Mouse (Mus musculus): ENCODE data around the gene 1520401A03Rik. TPM values are rescaled to one million over a fixed set of nuclear protein-coding genes. Genes with fewer than 3 reads are reported as not detected.

1520401A03Rik gene
- total RNA-seq, 2 experiments from 2014 or later = not detected

DNA sequence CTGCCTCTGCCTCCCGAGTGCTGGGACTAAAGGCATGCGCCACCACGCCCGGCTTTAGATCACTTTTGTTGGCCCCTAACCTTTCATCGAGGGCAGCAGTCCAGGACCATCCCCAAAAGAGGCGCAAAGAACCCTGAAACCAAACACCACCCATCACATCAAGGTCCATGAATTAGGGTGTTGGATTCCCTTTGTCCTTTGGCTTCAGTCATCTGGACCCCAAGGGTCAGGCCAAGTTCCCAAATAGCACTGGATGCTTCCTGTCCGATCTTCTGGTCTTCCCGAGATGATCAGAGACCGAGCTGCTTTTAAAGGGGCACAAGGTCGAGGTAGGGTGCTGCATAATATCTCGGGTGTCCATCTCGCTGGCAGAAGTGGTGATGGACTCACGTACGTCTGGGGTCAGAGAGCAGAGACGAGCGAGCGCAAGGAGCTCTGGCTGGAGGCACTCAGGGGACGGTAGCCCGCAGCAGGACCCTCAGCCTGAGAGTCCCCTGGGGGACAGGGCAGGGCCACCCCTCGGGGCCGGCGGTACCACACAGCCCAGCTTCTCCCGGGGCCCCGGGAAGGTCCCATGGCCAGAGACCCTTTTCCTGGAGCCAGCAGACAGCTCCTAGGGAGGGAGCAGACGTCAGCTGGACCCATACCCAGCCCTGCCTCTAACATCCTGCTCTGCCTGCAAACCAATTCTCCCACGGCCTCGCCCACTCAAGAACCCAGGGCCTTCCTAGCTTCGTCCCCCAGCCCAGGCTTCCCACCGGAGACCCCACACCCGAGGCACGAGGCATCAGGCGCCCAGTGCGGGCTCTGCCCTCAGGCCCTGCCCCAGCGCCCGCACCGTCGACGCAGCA lies 19.0 kb upstream of the 1520401A03Rik start:
- no peak for TF ChIP-seq CTCF (IDR thresholded peaks at IDR 0.05)
- no peak for DNase-seq
- no peak overlapping the region for H3K27ac ChIP-seq
- intact Hi-C loops (cut with DNase I) = no loop called here
- H3K4me3 ChIP-seq = peak overlapping the region; percentile 55

DNA sequence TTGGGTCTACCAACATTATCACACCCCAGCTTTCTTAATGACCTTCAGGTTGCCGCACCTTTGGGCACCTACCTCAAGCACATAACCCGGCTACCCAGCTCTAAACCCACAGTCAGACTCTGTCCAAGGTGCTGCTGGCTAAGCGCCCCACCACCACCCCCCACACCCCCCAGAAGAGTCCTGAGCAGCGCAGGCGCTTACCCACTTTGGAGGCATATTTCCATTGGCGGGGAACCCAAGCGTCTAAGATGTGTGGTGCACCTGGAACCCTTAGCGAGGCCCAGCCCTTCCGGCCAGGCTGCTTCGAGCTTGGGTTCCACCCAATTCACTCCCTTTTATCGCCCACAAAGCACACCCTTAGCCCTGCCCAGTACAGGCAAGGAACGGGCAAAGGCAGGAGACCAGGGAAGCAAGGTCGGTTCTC lies 18.0 kb upstream of the 1520401A03Rik start, which contains the start of gene Paqr4:
Paqr4 (minus strand) TSS at position 270 of the 424 bp plus-strand sequence.
- intact Hi-C loops (cut with DNase I) = no loop called here
- Histone ChIP-seq H3K4me3 (peak within 1 kb of the TSS; percentile 86), H3K27ac (peak within 1 kb of the TSS; percentile 91)
- no peak for DNase-seq
- no peak for TF ChIP-seq CTCF (IDR thresholded peaks at IDR 0.05)

DNA sequence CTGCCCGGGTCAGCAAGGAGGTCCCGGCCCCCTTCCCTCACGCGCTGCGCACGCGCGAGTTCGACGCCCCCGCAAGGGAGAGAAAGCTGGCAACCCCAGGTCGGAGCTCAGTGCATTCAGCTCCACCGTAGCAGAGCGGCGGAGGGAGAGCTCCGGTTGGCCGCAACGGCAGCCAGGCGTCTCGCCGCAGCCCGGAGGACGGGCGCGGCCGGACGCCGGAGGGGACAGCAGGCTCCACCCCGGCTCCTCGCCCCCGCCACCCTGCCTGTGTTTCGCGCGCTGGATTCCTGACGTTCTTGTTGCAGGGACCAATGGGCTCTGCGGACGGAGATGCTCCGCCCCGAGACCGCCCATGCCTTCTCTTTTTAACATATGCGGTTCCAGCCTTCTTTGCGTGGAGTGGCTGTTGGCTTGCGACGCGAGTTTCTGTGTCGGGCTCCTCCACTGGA lies 17.6 kb upstream of the 1520401A03Rik start:
- intact Hi-C loops (cut with DNase I) = no loop called here
- Histone ChIP-seq H3K4me3 (peak overlapping the region; percentile 86), H3K27ac (peak overlapping the region; percentile 91)
- no peak for TF ChIP-seq CTCF (IDR thresholded peaks at IDR 0.05)
- peak; percentile 93 for DNase-seq

DNA sequence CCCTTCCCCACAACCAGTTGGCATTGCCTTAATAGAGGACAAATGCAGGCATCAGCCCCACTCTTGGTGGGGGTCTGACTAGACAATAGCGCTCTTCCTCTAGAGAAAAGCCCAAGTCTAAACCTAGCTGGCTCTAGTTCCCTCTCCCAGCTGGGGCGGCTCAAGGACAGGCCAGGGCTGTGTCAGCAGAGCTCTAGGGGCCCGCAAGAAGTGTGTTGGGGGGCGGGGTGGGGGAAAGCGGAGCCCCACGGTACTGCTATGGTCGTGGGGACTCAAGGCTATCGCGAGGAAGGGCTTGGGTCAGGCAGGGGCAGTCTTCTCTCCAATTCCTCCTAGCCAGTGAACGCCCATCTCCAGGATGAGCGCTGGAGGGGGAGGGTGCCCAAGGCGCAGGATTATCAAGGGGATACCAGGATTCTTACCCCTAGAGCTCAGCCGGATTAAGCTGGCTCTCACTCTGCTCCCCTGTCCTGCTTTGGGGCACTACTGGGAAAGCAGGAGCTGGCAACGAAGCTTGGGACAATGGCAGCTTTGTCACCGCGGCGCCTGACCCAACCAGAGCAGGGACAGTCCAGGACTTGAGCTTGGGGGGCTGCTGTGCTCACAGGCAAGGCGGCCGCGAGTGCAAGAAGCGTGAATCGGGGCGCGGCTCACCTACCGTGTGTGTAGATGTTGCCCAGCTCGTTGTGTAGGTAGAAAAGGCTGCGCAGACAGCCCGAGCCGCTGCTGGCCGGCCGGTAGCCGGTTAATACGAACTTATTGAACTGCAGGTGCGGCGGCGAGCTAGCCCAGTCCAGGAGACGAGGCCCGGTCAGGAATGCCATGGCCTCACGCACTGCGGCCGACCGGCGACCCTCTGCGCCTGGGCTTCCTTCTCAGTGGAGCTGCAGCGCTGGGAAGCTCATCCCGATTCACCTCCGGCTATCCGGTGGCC lies 16.9 kb upstream of the 1520401A03Rik start:
- Histone ChIP-seq H3K4me3 (peak overlapping the region; percentile 86), H3K27ac (peak overlapping the region; percentile 91)
- TF ChIP-seq CTCF (IDR thresholded peaks at IDR 0.05) = no peak
- intact Hi-C loops (cut with DNase I) = no loop called here
- no peak for DNase-seq

DNA sequence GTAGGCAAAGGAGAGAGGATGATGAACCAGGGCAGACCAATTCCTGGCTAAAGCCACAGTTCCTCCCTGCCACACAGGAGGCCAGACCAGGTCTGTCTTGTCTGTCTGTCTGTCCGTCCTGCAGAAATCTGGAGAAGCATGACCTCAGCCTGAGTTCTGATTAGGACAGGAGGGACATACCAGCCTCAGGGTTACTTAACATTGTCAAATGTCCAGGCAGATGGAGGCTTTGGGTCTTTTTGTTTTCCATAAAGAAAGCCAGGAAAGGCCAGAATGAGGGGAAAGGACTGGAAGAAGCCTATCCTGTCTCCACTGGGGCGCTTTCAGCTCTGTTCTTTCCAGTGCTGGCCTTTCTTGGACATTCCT lies 16.2 kb upstream of the 1520401A03Rik start:
- intact Hi-C loops (cut with DNase I) = no loop called here
- H3K27ac ChIP-seq = peak overlapping the region; percentile 91
- H3K4me3 ChIP-seq = peak overlapping the region; percentile 86
- DNase-seq = no peak
- no peak for TF ChIP-seq CTCF (IDR thresholded peaks at IDR 0.05)

DNA sequence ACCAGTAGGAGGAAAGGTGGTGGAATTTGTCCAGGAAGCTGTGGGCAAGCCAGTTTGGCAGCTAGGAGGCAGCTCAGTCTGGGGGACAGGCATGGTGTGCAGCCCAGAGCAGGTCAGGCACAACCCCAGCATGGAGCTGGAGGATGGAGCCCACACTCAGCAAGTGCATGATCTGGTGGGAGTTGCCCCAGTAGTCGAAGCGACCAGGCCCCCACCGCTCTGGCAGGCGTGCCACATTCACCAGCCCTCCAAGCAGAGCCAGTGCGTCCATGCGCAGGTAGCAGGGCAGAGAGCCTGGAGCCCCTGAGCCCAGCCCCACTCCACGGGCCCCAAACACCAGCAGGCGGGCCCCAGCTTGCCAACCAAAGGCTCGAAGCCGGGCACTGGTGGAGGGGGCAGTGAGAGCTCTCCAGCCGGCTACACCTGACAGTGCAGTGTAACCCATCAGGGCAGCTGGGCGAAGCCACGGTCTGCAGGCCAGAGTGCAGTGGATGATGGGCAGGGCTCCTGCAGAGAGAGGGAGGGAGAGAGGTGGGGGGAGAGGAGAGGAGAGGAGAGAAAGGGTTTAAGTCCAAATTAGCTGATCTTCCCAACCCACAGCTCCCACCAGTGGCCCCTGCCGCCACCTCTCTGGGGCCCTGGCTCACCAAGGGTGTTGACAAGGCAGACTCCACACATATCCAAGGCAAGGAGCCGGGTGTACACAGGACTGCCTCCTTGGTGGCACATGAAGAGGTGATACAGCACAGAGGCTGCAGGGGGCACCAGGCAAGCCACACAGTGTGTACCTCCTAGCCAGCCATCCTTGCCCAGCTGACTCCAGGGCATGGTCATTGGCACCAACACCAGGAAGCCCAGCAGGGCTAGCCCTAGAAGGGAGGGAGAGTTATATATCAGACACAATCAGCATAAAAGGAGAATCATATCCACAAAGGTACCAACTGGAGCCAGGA lies 15.2 kb upstream of the 1520401A03Rik start:
- no peak overlapping the region for H3K4me3 ChIP-seq
- DNase-seq = no peak
- H3K27ac ChIP-seq = no peak overlapping the region
- intact Hi-C loops (cut with DNase I) = no loop called here
- TF ChIP-seq CTCF (IDR thresholded peaks at IDR 0.05) = no peak

DNA sequence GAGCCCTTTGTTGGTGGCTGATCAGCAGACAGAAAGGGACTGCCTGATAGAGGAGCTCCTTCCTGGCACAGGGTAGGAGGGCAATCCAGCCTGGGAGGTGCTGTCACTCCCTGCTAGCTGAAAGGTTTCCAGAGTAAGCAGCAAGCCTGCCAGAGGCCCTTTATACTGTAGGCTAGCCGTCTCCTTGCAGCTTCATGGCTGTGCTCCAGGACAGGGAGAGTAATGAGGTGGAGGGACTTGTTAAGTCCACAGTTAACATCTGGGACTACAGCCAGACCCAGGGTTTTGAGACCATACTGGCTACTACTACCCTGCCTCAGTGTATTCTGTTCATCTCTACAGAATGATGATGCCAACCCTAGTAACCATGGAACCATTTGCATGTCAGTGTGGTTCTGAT lies 11.8 kb upstream of the 1520401A03Rik start:
- no peak for TF ChIP-seq CTCF (IDR thresholded peaks at IDR 0.05)
- intact Hi-C loops (cut with DNase I) = no loop called here
- no peak overlapping the region for H3K4me3 ChIP-seq

DNA sequence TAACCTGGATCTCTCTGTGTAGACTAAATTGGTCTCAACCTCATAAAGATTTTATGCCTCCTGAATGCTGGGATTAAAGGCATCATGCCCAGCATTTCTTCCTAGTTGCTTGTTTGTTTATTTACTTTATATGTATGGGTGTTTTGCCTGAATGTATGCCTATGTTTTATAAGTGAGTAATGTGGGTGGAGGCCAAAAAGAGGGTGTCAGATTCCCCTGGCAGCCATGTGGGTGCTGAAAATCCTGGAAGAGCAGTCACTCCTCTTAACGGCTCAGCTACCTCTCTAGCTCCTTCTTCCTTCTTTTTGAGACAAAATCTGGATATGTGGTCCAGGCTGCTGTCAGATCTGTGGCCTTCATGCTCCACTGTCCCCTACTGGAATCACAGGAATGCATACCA lies 7.9 kb upstream of the 1520401A03Rik start:
- no peak for TF ChIP-seq CTCF (IDR thresholded peaks at IDR 0.05)
- no peak overlapping the region for H3K4me3 ChIP-seq
- no peak for DNase-seq
- no peak overlapping the region for H3K27ac ChIP-seq
- intact Hi-C loops (cut with DNase I) = no loop called here

More for the DNA sequence above, 11.8 kb upstream of the 1520401A03Rik start:
- no peak overlapping the region for H3K27ac ChIP-seq
- DNase-seq = no peak

DNA sequence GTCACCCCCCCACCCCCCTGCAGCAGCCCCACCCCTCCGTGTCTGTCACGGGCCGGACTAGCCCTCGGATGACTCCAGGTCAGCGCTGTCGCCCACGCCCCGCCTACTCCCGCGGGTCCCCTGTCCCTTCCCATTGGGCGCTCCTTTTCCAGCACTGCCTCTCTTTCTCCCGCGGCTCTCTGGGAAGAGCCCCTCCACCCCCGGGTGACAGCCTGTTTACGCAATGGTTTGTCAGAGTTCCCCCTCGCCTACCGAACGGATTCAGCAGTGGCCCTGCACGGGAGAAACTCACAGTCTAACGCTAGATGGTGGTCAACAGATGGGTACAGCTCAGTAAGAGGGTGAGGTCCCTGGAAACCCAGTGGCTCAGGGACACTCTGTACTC lies 4.2 kb upstream of the 1520401A03Rik start:
- peak; percentile 88 for DNase-seq
- intact Hi-C loops (cut with DNase I) = loop anchor here (10.0 kb wide), 1 partner anchor 532 kb away; the partner anchor contains the start of gene Zfp40

DNA sequence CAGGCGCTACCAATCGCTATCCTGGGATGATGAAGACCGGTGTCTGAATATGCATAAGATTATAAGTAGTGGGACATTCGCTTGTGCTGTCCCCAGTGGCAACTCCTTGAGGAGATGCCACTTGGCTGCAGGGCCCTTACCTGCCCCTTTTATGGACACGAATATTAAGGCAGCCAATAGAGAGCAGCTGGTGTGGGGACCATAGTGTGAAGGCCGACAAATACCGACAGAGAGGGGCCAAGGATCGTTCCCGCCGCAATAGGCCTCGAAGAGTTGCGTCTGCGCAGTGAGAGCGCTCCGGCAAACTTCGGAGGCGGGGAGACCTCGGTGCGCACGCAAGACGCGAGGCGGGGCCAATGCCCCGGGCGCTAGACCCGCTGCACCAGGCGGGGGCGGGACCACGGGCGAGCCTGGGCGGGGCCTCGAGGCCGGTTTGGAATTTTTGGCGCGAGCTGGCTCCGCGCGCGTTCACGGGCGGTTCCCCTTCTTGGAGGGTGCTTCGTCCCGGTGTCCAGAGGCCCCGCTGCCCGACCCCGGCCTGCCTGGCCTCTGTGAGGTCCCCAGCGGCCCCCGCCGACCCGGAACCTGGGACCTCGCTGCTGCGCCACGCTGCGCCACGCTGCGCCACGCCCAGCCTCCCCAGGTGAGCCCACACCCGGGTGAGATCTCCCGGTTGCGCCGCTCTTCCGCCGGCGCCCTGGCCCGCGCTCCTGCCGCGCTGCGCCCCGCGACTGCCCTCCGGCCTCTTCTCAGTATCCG lies 3.6 kb upstream of the 1520401A03Rik start, which contains the start of gene Pkmyt1:
Pkmyt1 (plus strand) TSS at position 338 of the 759 bp plus-strand sequence.
- H3K4me3 ChIP-seq = peak within 1 kb of the TSS; percentile 93
- intact Hi-C loops (cut with DNase I) = loop anchor here (10.0 kb wide), 1 partner anchor 531 kb away; the partner anchor contains the start of gene Zfp40
- TF ChIP-seq CTCF (IDR thresholded peaks at IDR 0.05) = no peak
- peak; percentile 97 for DNase-seq
- peak within 1 kb of the TSS; percentile 88 for H3K27ac ChIP-seq

More for the DNA sequence above, 4.2 kb upstream of the 1520401A03Rik start:
- H3K27ac ChIP-seq = peak overlapping the region; percentile 88
- peak; percentile 4; the same call in 1 of the 2 replicates for TF ChIP-seq CTCF (IDR thresholded peaks at IDR 0.05)
- H3K4me3 ChIP-seq = peak overlapping the region; percentile 93

DNA sequence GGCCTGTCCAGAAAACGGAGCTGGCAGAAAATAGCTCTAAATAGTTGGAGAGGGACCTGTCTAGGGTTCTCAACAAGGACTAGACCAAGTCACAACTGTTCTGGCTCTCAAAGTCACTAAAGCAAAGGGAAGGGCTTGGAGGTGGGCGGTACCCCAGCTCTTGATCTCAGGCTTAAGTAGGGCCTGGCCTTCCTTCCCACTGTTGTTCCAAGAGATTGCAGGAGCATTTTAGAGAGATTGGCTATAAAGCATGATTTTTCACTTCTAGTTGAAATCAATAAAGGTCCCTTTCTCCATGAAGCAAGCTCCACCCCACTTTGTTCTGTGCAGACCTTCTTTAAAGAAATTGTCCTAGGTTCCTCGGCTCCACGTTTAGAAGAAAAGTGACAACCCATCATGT lies 2.9 kb upstream of the 1520401A03Rik start:
- intact Hi-C loops (cut with DNase I) = loop anchor here (10.0 kb wide), 1 partner anchor 531 kb away; the partner anchor contains the start of gene Zfp40
- TF ChIP-seq CTCF (IDR thresholded peaks at IDR 0.05) = no peak
- DNase-seq = no peak
- peak overlapping the region; percentile 93 for H3K4me3 ChIP-seq
- H3K27ac ChIP-seq = peak overlapping the region; percentile 88
